Mouse (Mus musculus) liver, adult 2 months (tissue): ENCODE measurements at regions not wholly inside any gene's neighbourhood (a gene's known extent, or its start where the extent isn't known, plus 50 kb on each side); places are given as distances from the start of the nearest gene placed in this dataset.

ENCODE experiments used
- CTCF ChIP-seq: fragments of 200-500 bp; IDR thresholded peaks from 2 replicates; pipeline ENCODE4 v1.5.1; 2011; ENCODE audit warnings: low read depth, low read length, control low read depth
- POLR2A ChIP-seq: fragments of 200-500 bp; IDR thresholded peaks from 2 replicates; pipeline ENCODE4 v1.6.1; 2011; ENCODE audit warnings: low read length, control low read depth; ENCODE audit not compliant: insufficient read depth; ENCODE audit errors: extremely low read depth

- TF ChIP-seq CTCF (no peak), POLR2A (no peak)
Observed at GRCm38 (mm10) chr8:26672486-26673395, 304.4 kb upstream of the Zfp703 start.
